Mouse (Mus musculus): ENCODE measurements around the gene Ccdc181. TPM values are rescaled to one million over a fixed set of nuclear protein-coding genes. Genes with fewer than 3 reads are reported as not detected.

Gene Ccdc181
- polyA plus RNA-seq, 1 experiment, result 1.4 TPM

GRCm38 (mm10) chr1:164307124-164307751 is 31.9 kb downstream of the Ccdc181 start, which contains the start of gene Blzf1:
Gene Blzf1, minus strand, starts transcription at chr1:164307489.
- TF ChIP-seq POLR2A (IDR thresholded peaks at IDR 0.05; ENCODE audit: low read depth, low read length) (peak; percentile 29; the same call in 1 of the 2 replicates), CTCF (IDR thresholded peaks at IDR 0.05; ENCODE audit: extremely low read depth, insufficient read length, insufficient replicate concordance, low read depth, low read length) (no peak)
- H3K36me3 ChIP-seq (ENCODE audit: control insufficient read depth, insufficient read depth, low read length), result peaks cover 7% of the 10 kb centered on the region
- WGBS, result under 1% methylated on average over 35 of the region's 35 CpGs
- no peaks in the 10 kb centered on the region for H3K27me3 ChIP-seq (ENCODE audit: control insufficient read depth, insufficient read depth, low read length)
- H3K27ac ChIP-seq (ENCODE audit: insufficient read depth, low read depth, low read length), result peak within 1 kb of the TSS; percentile 73
- peak within 1 kb of the TSS; percentile 79 for H3K4me3 ChIP-seq (ENCODE audit: low read depth, low read length)
- no peaks in the 10 kb centered on the region for H3K4me1 ChIP-seq (ENCODE audit: control insufficient read depth, insufficient read depth, insufficient read length, low read length)

- 8% methylated on average over 10 of the region's 10 CpGs for WGBS
- Histone ChIP-seq H3K4me1 (ENCODE audit: control insufficient read depth, insufficient read depth, insufficient read length, low read length) (no peaks in the 10 kb centered on the region), H3K27ac (ENCODE audit: insufficient read depth, low read depth, low read length) (no peak overlapping the region), H3K4me3 (ENCODE audit: low read depth, low read length) (peak overlapping the region; percentile 79), H3K27me3 (ENCODE audit: control insufficient read depth, insufficient read depth, low read length) (no peaks in the 10 kb centered on the region), H3K36me3 (ENCODE audit: control insufficient read depth, insufficient read depth, low read length) (peaks cover 5% of the 10 kb centered on the region)
- no peak for TF ChIP-seq POLR2A (IDR thresholded peaks at IDR 0.05; ENCODE audit: low read depth, low read length)
Observed at GRCm38 (mm10) chr1:164307922-164308321, 32.5 kb downstream of the Ccdc181 start.

- Histone ChIP-seq H3K4me3 (ENCODE audit: low read depth, low read length) (no peak overlapping the region), H3K27ac (ENCODE audit: insufficient read depth, low read depth, low read length) (no peak overlapping the region), H3K4me1 (ENCODE audit: control insufficient read depth, insufficient read depth, insufficient read length, low read length) (peaks cover 9% of the 10 kb centered on the region; the same call in 1 of the 2 replicates), H3K36me3 (ENCODE audit: control insufficient read depth, insufficient read depth, low read length) (peaks cover 5% of the 10 kb centered on the region), H3K27me3 (ENCODE audit: control insufficient read depth, insufficient read depth, low read length) (no peaks in the 10 kb centered on the region)
- TF ChIP-seq CTCF (IDR thresholded peaks at IDR 0.05; ENCODE audit: extremely low read depth, insufficient read length, insufficient replicate concordance, low read depth, low read length), result no peak
- TF ChIP-seq POLR2A (IDR thresholded peaks at IDR 0.05; ENCODE audit: low read depth, low read length), result no peak
- 94% methylated on average over 5 of the region's 5 CpGs for WGBS
Observed at GRCm38 (mm10) chr1:164314085-164314484, 38.7 kb downstream of the Ccdc181 start.

- peaks cover 16% of the 10 kb centered on the region; the same call in 1 of the 2 replicates for H3K4me1 ChIP-seq (ENCODE audit: control insufficient read depth, insufficient read depth, insufficient read length, low read length)
- peak; percentile 74; the same call in 1 of the 2 replicates for TF ChIP-seq CTCF (IDR thresholded peaks at IDR 0.05; ENCODE audit: extremely low read depth, insufficient read length, insufficient replicate concordance, low read depth, low read length)
- no peak for TF ChIP-seq POLR2A (IDR thresholded peaks at IDR 0.05; ENCODE audit: low read depth, low read length)
- WGBS, result 86% methylated on average over 8 of the region's 8 CpGs
- H3K27ac ChIP-seq (ENCODE audit: insufficient read depth, low read depth, low read length), result no peak overlapping the region
- H3K27me3 ChIP-seq (ENCODE audit: control insufficient read depth, insufficient read depth, low read length), result no peaks in the 10 kb centered on the region
- H3K36me3 ChIP-seq (ENCODE audit: control insufficient read depth, insufficient read depth, low read length), result peaks cover 5% of the 10 kb centered on the region
- no peak overlapping the region for H3K4me3 ChIP-seq (ENCODE audit: low read depth, low read length)
Observed at GRCm38 (mm10) chr1:164315266-164315665, 39.9 kb downstream of the Ccdc181 start.

- H3K36me3 ChIP-seq (ENCODE audit: control insufficient read depth, insufficient read depth, low read length), result peaks cover 4% of the 10 kb centered on the region
- H3K27me3 ChIP-seq (ENCODE audit: control insufficient read depth, insufficient read depth, low read length), result no peaks in the 10 kb centered on the region
- H3K27ac ChIP-seq (ENCODE audit: insufficient read depth, low read depth, low read length), result no peak overlapping the region
- TF ChIP-seq POLR2A (IDR thresholded peaks at IDR 0.05; ENCODE audit: low read depth, low read length) (no peak), CTCF (IDR thresholded peaks at IDR 0.05; ENCODE audit: extremely low read depth, insufficient read length, insufficient replicate concordance, low read depth, low read length) (no peak)
- H3K4me1 ChIP-seq (ENCODE audit: control insufficient read depth, insufficient read depth, insufficient read length, low read length), result peaks cover 24% of the 10 kb centered on the region; the same call in 1 of the 2 replicates
- no peak overlapping the region for H3K4me3 ChIP-seq (ENCODE audit: low read depth, low read length)
- 15% methylated on average over 3 of the region's 3 CpGs for WGBS
Observed at GRCm38 (mm10) chr1:164316697-164317096, 41.3 kb downstream of the Ccdc181 start.

GRCm38 (mm10) chr1:164317261-164317660 is 41.9 kb downstream of the Ccdc181 start:
- H3K4me3 ChIP-seq (ENCODE audit: low read depth, low read length), result no peak overlapping the region
- peaks cover 29% of the 10 kb centered on the region; the same call in 1 of the 2 replicates for H3K4me1 ChIP-seq (ENCODE audit: control insufficient read depth, insufficient read depth, insufficient read length, low read length)
- H3K27ac ChIP-seq (ENCODE audit: insufficient read depth, low read depth, low read length), result no peak overlapping the region
- no peaks in the 10 kb centered on the region for H3K27me3 ChIP-seq (ENCODE audit: control insufficient read depth, insufficient read depth, low read length)
- TF ChIP-seq CTCF (IDR thresholded peaks at IDR 0.05; ENCODE audit: extremely low read depth, insufficient read length, insufficient replicate concordance, low read depth, low read length), result no peak
- no peak for TF ChIP-seq POLR2A (IDR thresholded peaks at IDR 0.05; ENCODE audit: low read depth, low read length)
- H3K36me3 ChIP-seq (ENCODE audit: control insufficient read depth, insufficient read depth, low read length), result peaks cover 4% of the 10 kb centered on the region; the same call in 1 of the 2 replicates
- WGBS, result 81% methylated on average over 9 of the region's 9 CpGs

GRCm38 (mm10) chr1:164318474-164318873 is 43.1 kb downstream of the Ccdc181 start:
- 37% methylated on average over 5 of the region's 5 CpGs for WGBS
- no peak overlapping the region for H3K4me3 ChIP-seq (ENCODE audit: low read depth, low read length)
- peaks cover 2% of the 10 kb centered on the region; the same call in 1 of the 2 replicates for H3K36me3 ChIP-seq (ENCODE audit: control insufficient read depth, insufficient read depth, low read length)
- H3K27me3 ChIP-seq (ENCODE audit: control insufficient read depth, insufficient read depth, low read length), result no peaks in the 10 kb centered on the region
- H3K27ac ChIP-seq (ENCODE audit: insufficient read depth, low read depth, low read length), result peak overlapping the region; percentile 47; the same call in 1 of the 2 replicates
- H3K4me1 ChIP-seq (ENCODE audit: control insufficient read depth, insufficient read depth, insufficient read length, low read length), result peaks cover 29% of the 10 kb centered on the region; the same call in 1 of the 2 replicates
- TF ChIP-seq CTCF (IDR thresholded peaks at IDR 0.05; ENCODE audit: extremely low read depth, insufficient read length, insufficient replicate concordance, low read depth, low read length) (no peak), POLR2A (IDR thresholded peaks at IDR 0.05; ENCODE audit: low read depth, low read length) (no peak)

Data from small intestine, adult 2 months (tissue).